Mouse (Mus musculus) G1E (cell line): Measurements from ENCODE around the gene Rpusd4. TPM values are rescaled to one million over a fixed set of nuclear protein-coding genes. Genes with fewer than 3 reads are reported as not detected.

Experiments used
- ATAC-seq: 2 replicates; pipeline ENCODE4 v1.8.0; 2016; ENCODE audit warnings: mild to moderate bottlenecking; ENCODE audit not compliant: insufficient number of reproducible peaks, poor library complexity, low FRiP score, severe bottlenecking; ENCODE audit errors: extremely low read depth
- DNase-seq: peaks from one replicate; pipeline ENCODE4 v3.0.0; 2012; ENCODE audit warnings: low spot score
- H3K27me3 ChIP-seq: 2 replicates; pipeline ENCODE4 v1.6.1; 2012; ENCODE audit warnings: mild to moderate bottlenecking, low read length, inconsistent platforms; ENCODE audit not compliant: insufficient read depth
- H3K36me3 ChIP-seq: replicated peaks from 2 replicates; pipeline ENCODE3; 2012; ENCODE audit warnings: mild to moderate bottlenecking, inconsistent platforms
- H3K4me1 ChIP-seq: 2 replicates; pipeline ENCODE4 v1.6.1; 2012; ENCODE audit warnings: low read depth, low read length, inconsistent platforms, mixed read lengths; ENCODE audit not compliant: insufficient read depth
- H3K4me3 ChIP-seq: 2 replicates; pipeline ENCODE4 v1.5.1; 2012; ENCODE audit warnings: low read depth, mild to moderate bottlenecking, inconsistent platforms, low read length, moderate library complexity, mixed read lengths
- H3K9me3 ChIP-seq: replicated peaks from 2 replicates; pipeline ENCODE4 v1.6.1; 2012; ENCODE audit warnings: inconsistent platforms
- CTCF ChIP-seq: IDR thresholded peaks from 2 replicates; pipeline ENCODE4 v1.5.1; 2012; ENCODE audit warnings: low read depth, low read length, inconsistent platforms, mixed read lengths
- GATA1 ChIP-seq: IDR thresholded peaks from 2 replicates; pipeline ENCODE4 v1.6.1; 2012; ENCODE audit warnings: borderline replicate concordance, low read length, inconsistent platforms, mixed read lengths
- GATA2 ChIP-seq: IDR thresholded peaks from 2 replicates; pipeline ENCODE4 v1.6.1; 2012; ENCODE audit warnings: low read depth, low read length, inconsistent platforms, borderline replicate concordance
- POLR2AphosphoS5 ChIP-seq: IDR thresholded peaks from 2 replicates; pipeline ENCODE4 v1.6.1; 2012; ENCODE audit warnings: low read depth, low read length, inconsistent platforms; ENCODE audit not compliant: insufficient replicate concordance
- TAL1 ChIP-seq: conservative IDR thresholded peaks from 2 replicates; pipeline ENCODE4 v1.6.1; 2012; ENCODE audit warnings: low read depth, low read length, inconsistent platforms, mixed read lengths
- polyA plus RNA-seq: library from polyadenylated mRNA; stranded (reverse); fragments of >175 nt; gene quantifications from 2 replicates; pipeline ENCODE4 v1.2.3, GENCODE M21; 2012
- total RNA-seq, 2 experiments: library from RNA; stranded (forward) in 1 of 2; stranded (reverse) in 1 of 2; fragments of 200-1000 nt in 1 of 2; fragments of >200 nt in 1 of 2; fragmentation: Nextera tagmentation in 1 of 2; gene quantifications; 2 replicates each; pipeline ENCODE4 v1.2.3; 2014 to 2017

The Rpusd4 gene
- total and polyA plus RNA-seq, 3 experiments = 3.1 to 24.9 (median 17.7) TPM

DNA sequence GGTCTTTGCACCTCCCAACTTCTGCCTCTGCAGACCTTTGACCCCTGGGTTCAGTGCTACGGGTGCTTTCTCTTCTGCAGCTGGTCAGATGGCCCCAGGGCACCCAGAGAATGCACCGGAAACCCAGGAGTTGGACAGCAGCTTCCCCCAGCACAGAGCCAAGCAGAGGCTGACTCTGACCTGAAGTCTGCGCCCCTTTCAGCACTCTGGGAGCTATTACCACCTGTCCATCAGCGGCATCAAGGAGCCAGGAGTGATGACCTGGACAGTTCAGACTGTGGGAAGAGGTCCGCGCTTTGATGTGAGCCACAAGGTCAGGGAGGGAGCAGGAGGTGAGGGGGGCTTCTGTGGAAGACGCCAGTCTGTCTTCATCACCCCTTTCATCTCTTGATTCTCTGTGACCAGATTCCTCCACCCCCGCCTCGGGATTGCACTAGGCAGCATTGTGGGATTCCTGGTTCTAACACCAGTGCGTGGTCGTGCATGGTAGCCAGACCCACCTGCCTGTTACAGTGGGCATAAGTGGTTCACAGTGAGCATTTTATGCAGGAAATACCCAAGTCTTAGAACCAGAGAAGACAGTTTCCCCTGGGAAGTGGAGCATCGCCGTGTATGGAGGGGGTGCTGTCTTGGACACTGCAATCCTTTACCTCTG is 15.9 kb downstream of the Rpusd4 start:
- ATAC-seq = no peak
- TF ChIP-seq TAL1 (no peak), GATA1 (no peak), GATA2 (no peak), CTCF (no peak), POLR2AphosphoS5 (no peak)
- no peak for DNase-seq
- Histone ChIP-seq H3K36me3 (peaks cover 13% of the 10 kb centered on the region), H3K4me1 (no peaks in the 10 kb centered on the region), H3K4me3 (no peak overlapping the region), H3K9me3 (0 out of 2 replicates have a peak, but pooled peaks cover 2% of the 10 kb centered on the region), H3K27me3 (peaks cover 10% of the 10 kb centered on the region)

DNA sequence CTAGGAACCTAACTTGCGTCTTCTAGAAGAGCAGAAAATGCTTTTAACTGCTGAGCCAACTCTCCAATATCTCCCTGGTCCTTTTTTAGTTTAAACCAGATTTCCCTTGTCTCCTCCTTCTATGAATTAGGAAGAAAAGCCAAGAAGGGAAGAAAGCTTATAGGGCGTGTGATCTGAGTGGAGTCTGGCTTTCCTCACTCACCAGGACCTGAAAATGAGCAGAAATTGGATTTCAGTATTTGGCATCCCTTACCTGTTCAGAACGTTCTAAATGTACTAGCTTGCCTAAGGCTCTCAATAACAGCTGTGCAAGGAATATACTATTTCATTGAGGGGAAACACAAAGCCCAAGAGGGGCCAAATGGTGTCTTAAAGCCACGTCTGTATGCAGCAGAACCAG is 16.7 kb downstream of the Rpusd4 start:
- 0 out of 2 replicates have a peak, but pooled peaks cover 2% of the 10 kb centered on the region for H3K9me3 ChIP-seq
- DNase-seq (no peak), ATAC-seq (no peak)
- H3K4me3 ChIP-seq = no peak overlapping the region
- H3K27me3 ChIP-seq = peaks cover 15% of the 10 kb centered on the region
- peaks cover 5% of the 10 kb centered on the region for H3K36me3 ChIP-seq
- no peaks in the 10 kb centered on the region for H3K4me1 ChIP-seq
- TF ChIP-seq POLR2AphosphoS5 (no peak), CTCF (no peak), GATA1 (no peak), TAL1 (no peak), GATA2 (no peak)

DNA sequence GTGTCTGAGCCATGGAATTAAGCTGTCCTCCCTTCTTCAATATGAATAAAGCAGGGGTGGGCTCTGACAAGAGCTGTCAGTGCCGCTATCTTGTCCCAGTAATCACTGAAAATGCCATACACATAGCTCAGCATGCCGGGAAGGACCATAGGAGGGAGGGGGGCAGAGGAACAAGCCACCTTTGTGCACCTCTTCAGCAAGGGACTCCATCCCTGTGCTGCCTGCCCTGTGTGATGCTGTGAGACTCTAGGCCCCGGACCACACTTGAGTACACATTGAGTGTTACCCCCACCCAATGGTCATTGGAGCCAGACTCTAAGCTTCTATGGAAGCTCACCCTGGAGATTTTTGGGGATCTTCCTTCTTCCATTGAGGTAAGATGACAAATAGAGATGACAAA is 18.7 kb downstream of the Rpusd4 start:
- H3K9me3 ChIP-seq = 0 out of 2 replicates have a peak, but pooled peaks cover 2% of the 10 kb centered on the region
- H3K4me3 ChIP-seq = no peak overlapping the region
- no peaks in the 10 kb centered on the region for H3K4me1 ChIP-seq
- no peaks in the 10 kb centered on the region for H3K36me3 ChIP-seq
- peaks cover 17% of the 10 kb centered on the region for H3K27me3 ChIP-seq
- DNase-seq = no peak
- TF ChIP-seq POLR2AphosphoS5 = no peak
- TF ChIP-seq CTCF = no peak
- TF ChIP-seq GATA2 = no peak
- no peak for TF ChIP-seq TAL1
- TF ChIP-seq GATA1 = no peak
- ATAC-seq = no peak

DNA sequence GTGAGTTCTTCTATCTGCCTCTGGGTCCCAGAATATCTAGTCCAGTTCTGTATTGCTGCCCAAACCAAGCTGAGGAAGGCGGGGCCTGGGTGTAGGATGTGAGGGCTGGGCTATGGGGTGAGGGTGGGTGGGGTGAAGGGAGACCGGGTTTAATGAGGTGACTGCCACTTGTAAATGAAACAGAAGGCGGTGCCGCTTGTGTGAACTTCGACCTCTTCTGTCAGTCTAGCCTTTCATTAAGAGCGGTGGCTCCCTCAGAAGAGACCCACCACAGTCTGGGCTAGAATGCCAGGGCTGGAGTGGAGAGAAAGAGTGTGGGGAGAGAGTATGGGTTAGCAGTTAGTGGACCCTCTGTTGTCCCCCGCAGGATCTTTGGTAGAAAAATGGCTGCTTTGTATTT is 22.3 kb downstream of the Rpusd4 start:
- no peak overlapping the region for H3K4me3 ChIP-seq
- DNase-seq = no peak
- peaks cover 20% of the 10 kb centered on the region for H3K27me3 ChIP-seq
- TF ChIP-seq POLR2AphosphoS5 (no peak), GATA1 (no peak), TAL1 (no peak), GATA2 (no peak), CTCF (no peak)
- H3K36me3 ChIP-seq = no peaks in the 10 kb centered on the region
- H3K4me1 ChIP-seq = no peaks in the 10 kb centered on the region
- no peak for ATAC-seq
- H3K9me3 ChIP-seq = no peaks in the 10 kb centered on the region

DNA sequence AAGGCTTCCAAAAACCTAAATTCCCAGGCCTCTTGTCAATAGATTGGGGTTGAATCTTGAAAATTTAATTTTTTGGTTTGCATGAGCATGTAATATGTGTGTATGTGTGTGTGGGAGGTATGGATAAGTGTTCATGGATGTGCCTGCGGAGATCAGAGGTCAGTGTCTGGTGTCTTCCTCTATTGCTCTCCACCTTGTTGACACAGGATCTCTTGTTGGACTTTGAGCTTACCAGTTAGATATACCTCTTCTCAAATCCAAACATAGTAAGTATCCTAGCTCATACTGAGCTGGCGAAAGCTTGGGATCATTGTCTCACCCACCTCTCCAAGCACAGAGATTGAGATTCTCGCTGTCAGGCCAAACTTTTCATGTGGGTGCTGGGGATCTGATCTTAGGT is 22.8 kb downstream of the Rpusd4 start:
- DNase-seq (no peak), ATAC-seq (no peak)
- TF ChIP-seq TAL1 = no peak
- no peak for TF ChIP-seq GATA1
- TF ChIP-seq GATA2 = no peak
- no peak for TF ChIP-seq CTCF
- TF ChIP-seq POLR2AphosphoS5 = no peak
- Histone ChIP-seq H3K9me3 (no peaks in the 10 kb centered on the region), H3K36me3 (no peaks in the 10 kb centered on the region), H3K4me1 (no peaks in the 10 kb centered on the region), H3K4me3 (no peak overlapping the region), H3K27me3 (peaks cover 20% of the 10 kb centered on the region)

DNA sequence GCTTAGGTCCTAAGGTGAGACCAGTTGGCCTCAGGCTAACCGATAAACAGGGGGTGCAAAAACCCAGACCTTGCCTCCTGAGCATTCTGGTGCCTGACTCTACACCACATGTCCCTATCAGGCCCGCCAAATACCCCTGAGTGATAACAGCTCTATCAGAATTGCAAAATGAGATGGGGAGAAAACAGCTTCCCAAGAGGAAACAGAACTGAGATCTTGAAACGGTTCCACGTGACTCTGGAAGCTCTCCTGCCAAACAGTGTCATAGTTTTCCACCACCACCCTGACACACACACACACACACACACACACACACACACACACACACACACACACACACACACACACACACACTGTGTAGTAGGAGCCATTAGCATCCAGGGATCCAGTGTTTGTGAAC is 23.3 kb downstream of the Rpusd4 start:
- Histone ChIP-seq H3K4me3 (no peak overlapping the region), H3K4me1 (no peaks in the 10 kb centered on the region)
- ATAC-seq = no peak

More for the DNA sequence above, 23.3 kb downstream of the Rpusd4 start:
- Histone ChIP-seq H3K27me3 (peaks cover 19% of the 10 kb centered on the region), H3K9me3 (no peaks in the 10 kb centered on the region), H3K36me3 (no peaks in the 10 kb centered on the region)
- DNase-seq = no peak
- TF ChIP-seq CTCF (no peak), POLR2AphosphoS5 (no peak), TAL1 (no peak), GATA1 (no peak), GATA2 (no peak)
